Mouse (Mus musculus) midbrain, embryonic 12.5 days (tissue): Measurements from ENCODE around the gene Smim14. TPM values are rescaled to one million over a fixed set of nuclear protein-coding genes. Genes with fewer than 3 reads are reported as not detected.
"Not testable (repeated sequence)": the region's sequence is repeated elsewhere in the genome, so short reads cannot be mapped to it uniquely, and the experiment has no call there.

Experiments used
- ATAC-seq: fragments of 200-750 bp; cut with Nextera tagmentation; 2 replicates; pipeline ENCODE4 v1.8.0; 2017; ENCODE audit warnings: low read depth, moderate TSS enrichment, moderate library complexity; ENCODE audit not compliant: low FRiP score
- H3K27ac ChIP-seq: fragments of 300-500 bp; sonication (generic); replicated peaks from 2 replicates; pipeline ENCODE4 v1.5.1; 2016; ENCODE audit warnings: mild to moderate bottlenecking
- H3K27me3 ChIP-seq: fragments of 300-500 bp; sonication (generic); 2 replicates; pipeline ENCODE4 v1.6.1; 2016; ENCODE audit warnings: mild to moderate bottlenecking
- H3K36me3 ChIP-seq: fragments of 300-500 bp; sonication (generic); 2 replicates; pipeline ENCODE4 v1.6.1; 2016
- H3K4me1 ChIP-seq: fragments of 300-500 bp; sonication (generic); 2 replicates; pipeline ENCODE4 v1.6.1; 2016
- H3K4me2 ChIP-seq: fragments of 300-500 bp; sonication (generic); replicated peaks from 2 replicates; pipeline ENCODE4 v1.6.1; 2016; ENCODE audit warnings: mild to moderate bottlenecking, moderate library complexity
- H3K4me3 ChIP-seq: fragments of 300-500 bp; sonication (generic); 2 replicates; pipeline ENCODE4 v1.5.1; 2016; ENCODE audit warnings: mild to moderate bottlenecking
- H3K9ac ChIP-seq: fragments of 300-500 bp; sonication (generic); replicated peaks from 2 replicates; pipeline ENCODE4 v1.6.1; 2016; ENCODE audit warnings: mild to moderate bottlenecking, moderate library complexity
- H3K9me3 ChIP-seq: fragments of 300-500 bp; sonication (generic); 2 replicates; pipeline ENCODE4 v1.6.1; 2016; ENCODE audit warnings: mild to moderate bottlenecking
- WGBS: fragments of 180-500 bp; shearing (Covaris S2); methylation state at CpG from one replicate; pipeline ENCODE4 v1.1.7; 2016; 5-methylcytosine and 5-hydroxymethylcytosine counted together
- polyA plus RNA-seq: library from polyadenylated mRNA; unstranded; fragments of >200 nt; fragmentation: Nextera tagmentation; extraction: Ambion mirVana; gene quantifications from 2 replicates; pipeline ENCODE4 v1.2.1, GENCODE M21; 2016

Gene Smim14
- polyA plus RNA-seq, 1 experiment from 2014 or later: 117 TPM

DNA sequence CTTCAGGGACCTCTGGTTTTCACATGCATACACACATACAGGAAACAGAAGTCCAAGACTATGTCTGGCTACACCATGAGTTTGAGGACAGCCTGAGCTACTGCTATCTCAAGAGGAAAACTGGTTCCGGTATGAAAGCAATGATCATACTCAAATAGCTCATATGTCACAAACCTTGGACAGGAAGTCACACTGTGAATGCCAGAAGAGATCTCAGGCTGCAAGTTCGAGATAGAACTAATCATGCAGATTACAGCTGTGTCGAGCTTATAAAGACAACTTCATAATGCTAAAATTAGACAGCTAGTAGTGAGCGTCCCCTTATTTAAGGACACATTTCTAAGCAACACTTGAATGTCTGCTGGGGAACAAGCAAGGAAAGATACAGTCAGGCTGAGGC, 56.5 kb downstream of the Smim14 start:
- Histone ChIP-seq H3K4me3 (no peak overlapping the region), H3K9ac (no peak overlapping the region), H3K9me3 (no peaks in the 10 kb centered on the region), H3K27ac (no peak overlapping the region), H3K4me1 (no peaks in the 10 kb centered on the region), H3K4me2 (no peak overlapping the region), H3K27me3 (no peaks in the 10 kb centered on the region), H3K36me3 (no peaks in the 10 kb centered on the region)
- WGBS: 87% methylated on average over 4 of the region's 4 CpGs
- ATAC-seq: no peak

DNA sequence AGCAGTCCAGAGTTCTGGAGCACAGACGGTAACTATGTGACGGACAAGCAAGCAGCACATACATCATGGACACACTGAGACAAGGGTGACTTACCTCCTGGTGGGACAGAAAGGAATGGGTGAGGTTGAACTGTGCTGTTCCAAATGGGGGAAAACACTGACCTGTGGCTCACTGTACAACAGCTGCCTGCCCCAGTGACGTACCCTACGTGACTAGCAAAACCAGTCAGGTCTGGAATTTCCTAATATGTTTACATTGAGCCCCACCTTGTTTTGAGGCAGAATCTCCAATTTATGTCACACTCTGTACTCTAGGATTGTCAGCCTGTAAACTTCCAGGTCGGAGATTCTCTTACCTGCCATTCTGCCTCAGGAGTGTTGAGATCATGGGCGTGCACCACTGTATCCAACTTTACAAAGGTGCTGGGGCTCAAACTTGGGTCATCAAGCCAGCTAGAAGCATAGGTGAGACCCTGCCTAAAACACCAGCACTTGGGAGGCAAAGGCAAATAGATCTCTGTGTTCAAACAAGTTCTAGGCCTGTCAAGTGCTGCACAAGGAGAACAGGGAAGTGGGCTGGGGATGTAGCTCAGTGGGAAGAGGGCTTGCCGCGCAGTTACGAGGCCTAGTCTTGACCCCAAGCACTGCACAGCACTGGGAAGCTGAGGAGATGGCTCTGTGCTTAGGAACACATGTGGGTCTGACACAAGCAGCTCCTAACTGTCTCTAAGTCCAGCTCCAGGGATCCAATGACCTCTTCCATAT, 57.1 kb downstream of the Smim14 start:
- Histone ChIP-seq H3K27me3 (no peaks in the 10 kb centered on the region), H3K9ac (no peak overlapping the region), H3K9me3 (no peaks in the 10 kb centered on the region), H3K4me1 (no peaks in the 10 kb centered on the region), H3K4me3 (no peak overlapping the region), H3K36me3 (no peaks in the 10 kb centered on the region), H3K4me2 (no peak overlapping the region), H3K27ac (no peak overlapping the region)
- ATAC-seq: no peak
- 90% methylated on average over 9 of the region's 9 CpGs for WGBS

DNA sequence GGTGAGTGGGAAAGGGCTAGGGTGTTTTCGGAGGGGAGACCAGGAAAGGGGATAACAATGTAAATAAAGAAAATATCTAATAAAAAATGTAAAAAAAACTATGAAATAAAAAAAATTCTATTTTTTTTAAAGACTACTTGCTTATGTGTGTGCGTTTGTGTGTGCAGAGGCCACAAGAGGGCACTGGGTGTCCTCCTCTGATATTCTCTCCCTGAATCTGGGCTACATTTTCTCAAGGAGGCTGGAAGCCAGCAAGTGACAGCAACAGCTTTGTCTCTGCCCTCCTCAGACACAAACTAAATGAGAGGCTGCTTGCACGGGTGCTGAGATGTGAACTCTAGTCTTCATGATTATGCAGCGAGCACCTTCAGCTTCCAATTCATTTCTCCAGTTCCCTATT, 58.8 kb downstream of the Smim14 start:
- no peaks in the 10 kb centered on the region for H3K9me3 ChIP-seq
- H3K36me3 ChIP-seq: no peaks in the 10 kb centered on the region
- no peak overlapping the region for H3K4me2 ChIP-seq
- no peaks in the 10 kb centered on the region for H3K4me1 ChIP-seq
- no peak overlapping the region for H3K4me3 ChIP-seq
- no peak overlapping the region for H3K27ac ChIP-seq
- no peaks in the 10 kb centered on the region for H3K27me3 ChIP-seq
- 64% methylated on average over 4 of the region's 4 CpGs for WGBS
- no peak for ATAC-seq
- no peak overlapping the region for H3K9ac ChIP-seq

DNA sequence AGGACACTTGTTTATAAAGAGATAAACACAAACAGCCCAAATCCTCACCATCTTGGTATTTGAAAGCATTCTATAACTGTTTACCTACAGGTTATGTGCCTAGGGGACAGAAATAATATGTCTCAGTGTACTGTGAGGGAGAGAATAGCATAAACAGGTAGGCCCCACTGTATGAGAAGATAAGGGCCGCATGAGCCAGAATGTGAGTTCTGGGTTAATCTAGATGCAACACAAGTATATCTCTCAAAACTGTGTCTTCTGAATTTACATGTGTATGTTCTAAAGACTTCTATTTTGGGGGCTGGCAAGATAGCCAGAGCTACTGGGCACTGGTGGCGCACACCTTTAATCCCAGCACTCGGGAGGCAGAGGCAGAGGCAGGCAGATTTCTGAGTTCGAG, 60.2 kb downstream of the Smim14 start:
- not testable (repeated sequence) for H3K9me3 ChIP-seq, H3K27ac ChIP-seq, H3K4me2 ChIP-seq, H3K36me3 ChIP-seq, H3K9ac ChIP-seq, ATAC-seq, H3K4me1 ChIP-seq, H3K4me3 ChIP-seq, H3K27me3 ChIP-seq
- 95% methylated on average over 4 of the region's 4 CpGs for WGBS

DNA sequence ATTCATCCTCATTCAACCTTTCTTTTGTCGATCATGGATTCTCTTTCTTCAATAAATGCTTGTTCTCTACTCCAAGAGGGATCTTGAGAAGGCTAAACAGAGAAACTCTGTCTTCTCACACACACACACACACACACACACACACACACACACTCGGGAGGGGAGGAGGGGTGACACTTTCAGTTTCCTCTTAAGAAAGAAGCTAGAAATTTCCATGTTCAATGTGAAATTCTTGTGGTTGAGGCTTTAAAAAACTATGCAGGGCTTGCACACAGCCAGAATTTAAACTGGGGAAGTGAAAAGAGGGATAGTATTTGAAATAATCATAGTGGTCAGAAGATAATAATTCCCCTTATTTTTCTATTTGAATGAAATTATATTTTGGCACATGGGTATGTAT, 61.2 kb downstream of the Smim14 start:
- Histone ChIP-seq H3K4me2 (no peak overlapping the region), H3K27me3 (no peaks in the 10 kb centered on the region), H3K4me3 (no peak overlapping the region), H3K9me3 (no peaks in the 10 kb centered on the region), H3K36me3 (no peaks in the 10 kb centered on the region), H3K27ac (no peak overlapping the region), H3K4me1 (no peaks in the 10 kb centered on the region), H3K9ac (no peak overlapping the region)
- no peak for ATAC-seq
- 84% methylated on average over 2 of the region's 2 CpGs for WGBS

DNA sequence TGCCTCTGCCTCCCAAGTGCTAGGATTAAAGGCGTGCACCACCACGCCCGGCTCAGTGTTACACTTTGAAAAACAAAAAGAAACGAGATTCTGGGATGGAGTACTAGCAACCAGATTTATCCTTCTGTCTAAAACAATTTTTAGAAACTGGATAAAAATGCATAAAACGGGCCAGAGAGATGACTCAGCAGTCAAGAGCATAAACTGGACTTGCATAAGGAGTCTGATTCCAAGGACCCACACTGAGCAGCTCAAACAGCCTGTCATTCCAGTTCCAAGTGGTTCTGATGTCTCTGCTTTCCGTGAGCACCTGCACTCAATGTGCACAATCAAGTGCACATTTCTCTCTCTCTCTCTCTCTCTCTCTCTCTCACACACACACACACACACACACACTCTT, 67.2 kb downstream of the Smim14 start:
- no peaks in the 10 kb centered on the region for H3K4me1 ChIP-seq
- no peaks in the 10 kb centered on the region for H3K9me3 ChIP-seq
- peaks cover 25% of the 10 kb centered on the region for H3K36me3 ChIP-seq
- H3K4me2 ChIP-seq: no peak overlapping the region
- H3K4me3 ChIP-seq: no peak overlapping the region
- no peak for ATAC-seq
- no peak overlapping the region for H3K9ac ChIP-seq
- WGBS: 94% methylated on average over 6 of the region's 6 CpGs
- no peak overlapping the region for H3K27ac ChIP-seq
- no peaks in the 10 kb centered on the region for H3K27me3 ChIP-seq

DNA sequence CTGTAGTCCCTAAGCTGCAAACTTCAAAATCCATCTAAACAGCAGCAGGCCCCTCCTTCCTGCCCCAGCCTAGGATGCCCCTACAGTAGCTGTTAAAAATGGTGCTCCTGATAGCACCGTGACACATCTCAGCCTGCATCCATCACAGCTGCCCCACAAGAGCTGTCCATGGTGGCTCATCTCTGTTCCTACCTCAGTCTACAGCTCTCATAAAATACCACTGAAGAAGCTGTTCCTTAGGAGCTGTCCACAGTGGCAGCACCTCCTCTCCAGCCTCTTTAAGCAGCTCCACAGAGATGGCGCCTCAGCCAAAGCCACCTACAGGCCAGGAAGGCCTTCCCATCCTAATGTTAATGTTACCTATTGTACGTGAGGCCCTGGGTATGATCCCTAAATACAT, 70.1 kb downstream of the Smim14 start:
- Histone ChIP-seq H3K9me3 (no peaks in the 10 kb centered on the region), H3K4me1 (no peaks in the 10 kb centered on the region), H3K9ac (no peak overlapping the region), H3K27me3 (no peaks in the 10 kb centered on the region), H3K4me2 (no peak overlapping the region), H3K36me3 (peaks cover 25% of the 10 kb centered on the region), H3K27ac (no peak overlapping the region), H3K4me3 (no peak overlapping the region)
- no peak for ATAC-seq
- WGBS: 87% methylated on average over 3 of the region's 3 CpGs

DNA sequence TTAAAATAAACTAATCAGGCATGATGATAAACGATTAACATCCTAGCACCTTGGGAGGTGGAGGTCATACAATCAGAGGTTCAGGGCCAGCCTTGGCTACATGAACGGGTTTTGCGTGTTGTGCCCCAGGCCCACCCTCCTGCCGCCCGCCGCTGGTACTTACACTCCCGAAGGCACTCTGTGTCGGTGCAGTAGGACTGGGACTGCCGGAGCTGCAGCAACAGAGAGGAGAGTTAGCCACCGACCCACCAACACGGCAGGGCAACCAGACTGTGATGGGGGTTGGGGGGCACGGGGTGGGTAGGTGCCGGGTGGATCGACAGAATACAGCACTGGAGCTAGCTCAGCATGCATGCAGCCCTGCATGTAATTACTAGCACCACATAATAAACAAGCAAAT, 76.6 kb downstream of the Smim14 start:
- H3K9me3 ChIP-seq: no peaks in the 10 kb centered on the region
- no peak overlapping the region for H3K4me3 ChIP-seq
- no peaks in the 10 kb centered on the region for H3K4me1 ChIP-seq
- ATAC-seq: no peak
- no peak overlapping the region for H3K9ac ChIP-seq
- WGBS: 89% methylated on average over 14 of the region's 14 CpGs
- no peaks in the 10 kb centered on the region for H3K36me3 ChIP-seq
- H3K27me3 ChIP-seq: no peaks in the 10 kb centered on the region
- no peak overlapping the region for H3K27ac ChIP-seq
- no peak overlapping the region for H3K4me2 ChIP-seq

DNA sequence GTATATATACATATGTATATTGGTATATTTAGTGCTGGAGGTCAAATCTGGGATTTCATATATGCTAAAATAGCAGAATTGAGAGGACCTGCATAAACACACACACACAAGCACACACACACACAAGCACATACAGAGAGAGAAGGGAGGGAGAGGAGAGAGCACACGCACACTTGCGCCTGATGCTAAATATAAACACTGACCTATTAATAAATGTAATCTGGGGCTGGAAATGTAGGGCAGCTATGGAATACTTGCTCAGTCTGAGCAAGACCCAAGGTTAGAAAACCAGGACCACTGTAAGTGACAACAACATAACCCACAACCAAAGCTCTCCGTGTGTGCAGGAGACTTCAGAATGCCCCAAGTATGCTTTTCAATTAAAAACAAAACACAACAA, 77.5 kb downstream of the Smim14 start:
- Histone ChIP-seq H3K27ac (no peak overlapping the region), H3K4me3 (no peak overlapping the region), H3K36me3 (no peaks in the 10 kb centered on the region), H3K9me3 (no peaks in the 10 kb centered on the region), H3K9ac (no peak overlapping the region), H3K4me2 (no peak overlapping the region), H3K27me3 (no peaks in the 10 kb centered on the region), H3K4me1 (no peaks in the 10 kb centered on the region)
- WGBS: 97% methylated on average over 3 of the region's 3 CpGs
- ATAC-seq: no peak

DNA sequence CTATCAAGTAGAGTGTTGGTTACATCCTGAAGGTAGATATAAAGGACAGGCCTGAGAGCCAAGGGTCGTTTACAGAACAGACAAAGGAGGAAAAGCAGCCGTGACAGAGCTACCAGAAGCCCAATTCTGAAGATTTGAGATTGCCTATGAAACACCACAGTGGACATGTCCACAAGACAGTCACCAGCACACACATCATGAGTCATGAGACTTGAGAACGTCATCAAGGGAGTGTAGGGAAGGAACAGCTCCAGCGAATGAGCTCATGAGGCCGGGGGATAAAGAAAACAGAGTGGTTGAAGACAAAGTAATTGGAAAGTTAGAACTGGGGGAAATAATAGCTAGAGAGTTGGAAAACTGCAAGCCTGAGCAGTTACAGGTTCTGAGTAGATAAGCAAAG, 79.1 kb downstream of the Smim14 start:
- Histone ChIP-seq H3K36me3 (no peaks in the 10 kb centered on the region), H3K9me3 (no peaks in the 10 kb centered on the region), H3K4me3 (no peak overlapping the region), H3K4me2 (no peak overlapping the region), H3K27me3 (no peaks in the 10 kb centered on the region), H3K27ac (no peak overlapping the region), H3K9ac (no peak overlapping the region), H3K4me1 (no peaks in the 10 kb centered on the region)
- ATAC-seq: no peak
- WGBS: 77% methylated on average over 5 of the region's 5 CpGs

DNA sequence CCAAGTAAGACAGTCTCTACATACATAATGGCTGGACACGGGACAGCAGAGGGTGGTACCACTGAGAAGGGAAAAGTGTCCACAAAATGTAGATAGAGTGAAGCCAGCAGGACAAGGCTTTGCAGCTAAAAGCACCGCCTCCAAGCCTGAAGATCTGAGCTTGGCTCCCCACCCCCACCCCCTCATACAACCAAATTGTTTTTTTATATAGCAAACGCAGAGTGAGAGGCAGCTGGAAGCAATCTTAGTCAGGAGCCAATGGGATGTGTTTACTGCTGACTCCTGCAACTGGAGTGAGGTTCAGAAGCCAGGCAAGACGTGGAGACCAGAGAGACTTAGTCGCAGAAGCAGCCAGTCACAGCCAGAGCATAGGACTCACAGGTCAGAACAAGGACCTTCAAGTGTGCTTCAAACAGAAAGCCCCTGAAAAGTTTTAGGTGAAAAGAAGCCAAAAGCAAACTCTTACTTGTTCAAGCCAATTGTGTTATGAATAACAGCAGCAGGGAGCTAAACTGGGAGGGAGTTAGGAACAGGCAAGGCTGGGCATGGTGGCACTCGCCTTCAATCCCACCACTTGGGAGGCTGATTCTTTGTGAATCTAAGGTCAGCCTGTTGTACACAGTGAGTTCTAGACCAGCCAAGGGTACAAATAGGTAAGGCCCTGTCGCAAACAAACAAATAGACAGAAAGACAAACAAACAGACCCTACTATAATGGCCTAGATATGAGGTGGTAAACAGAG, 79.7 kb downstream of the Smim14 start:
- H3K4me2 ChIP-seq: no peak overlapping the region
- H3K4me3 ChIP-seq: no peak overlapping the region
- no peak for ATAC-seq
- H3K36me3 ChIP-seq: no peaks in the 10 kb centered on the region
- H3K27me3 ChIP-seq: no peaks in the 10 kb centered on the region
- no peak overlapping the region for H3K9ac ChIP-seq
- H3K9me3 ChIP-seq: no peaks in the 10 kb centered on the region
- H3K27ac ChIP-seq: no peak overlapping the region
- H3K4me1 ChIP-seq: no peaks in the 10 kb centered on the region
- 72% methylated on average over 7 of the region's 7 CpGs for WGBS

DNA sequence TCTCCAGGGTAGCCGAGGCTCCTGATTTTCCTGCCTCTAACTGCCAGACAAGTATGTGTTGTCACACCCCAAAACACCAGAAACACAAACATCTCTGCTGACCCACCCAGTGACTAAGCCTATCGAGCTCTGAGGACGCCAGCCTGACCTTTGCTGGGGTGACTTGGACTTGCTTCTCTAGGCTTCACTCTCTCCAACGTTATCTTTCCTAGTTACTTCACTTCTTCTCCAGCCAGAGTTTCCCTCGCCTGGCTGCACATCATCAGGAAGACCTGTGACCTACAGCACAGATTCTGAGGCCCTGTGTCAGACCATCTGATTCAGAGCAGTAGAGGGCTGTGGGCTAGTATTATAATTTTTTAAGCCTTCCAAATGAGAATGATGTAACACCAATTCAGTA, 82.2 kb downstream of the Smim14 start:
- H3K4me3 ChIP-seq: no peak overlapping the region
- no peak for ATAC-seq
- H3K36me3 ChIP-seq: no peaks in the 10 kb centered on the region; the same call in 1 of the 2 replicates
- H3K4me1 ChIP-seq: no peaks in the 10 kb centered on the region
- no peaks in the 10 kb centered on the region for H3K27me3 ChIP-seq
- no peaks in the 10 kb centered on the region for H3K9me3 ChIP-seq
- no peak overlapping the region for H3K9ac ChIP-seq
- H3K4me2 ChIP-seq: no peak overlapping the region
- WGBS: 81% methylated on average over 5 of the region's 5 CpGs
- no peak overlapping the region for H3K27ac ChIP-seq
